Mouse (Mus musculus) left cerebral cortex, adult 8-10 months (tissue): ENCODE measurements around the gene Klf5. TPM values are rescaled to one million over a fixed set of nuclear protein-coding genes. Genes with fewer than 3 reads are reported as not detected.

Source experiments
- DNase-seq, 2 experiments: peaks; one replicate each; pipeline ENCODE4 v3.0.0; 2022; ENCODE audit warnings: low spot score in 2 of 2
- total RNA-seq, 4 experiments: library from RNA; stranded (reverse); gene quantifications; 2 replicates each; pipeline ENCODE4 v1.2.4; 2022

Klf5 gene
- 10 to 100 TPM; 16.5 to 19.7 (median 16.7) TPM for total RNA-seq

- DNase-seq = peak; percentile 72 to 93
These were observed at the start of gene Klf5 for GRCm38 (mm10) chr14:99298385-99299021. TSS of gene Klf5 (plus strand) at chr14:99298691.

- no peak for DNase-seq
These were observed 36.5 kb upstream of the Klf5 start for GRCm38 (mm10) chr14:99262026-99262425.

DNA sequence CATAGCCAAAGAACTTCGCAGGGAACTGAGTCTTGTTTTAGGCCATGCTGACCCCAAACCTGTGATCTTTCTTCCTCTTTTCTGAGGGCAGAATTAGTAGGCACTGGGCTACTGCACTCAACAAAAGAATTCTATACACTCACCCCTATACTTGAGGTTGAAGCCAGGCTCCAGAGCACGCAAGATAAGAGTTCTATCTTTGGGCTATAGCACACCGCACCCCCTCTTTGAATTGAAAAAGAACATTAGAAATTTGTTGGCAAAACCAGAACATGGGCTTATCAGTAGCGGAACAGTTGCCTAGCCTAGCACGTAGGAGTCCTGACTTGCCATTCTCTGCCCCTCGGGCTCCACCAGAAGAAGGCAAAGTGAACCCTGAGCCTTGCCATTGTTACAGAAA is 34.7 kb upstream of the Klf5 start:
- no peak for DNase-seq

- DNase-seq = no peak
These were observed 32.7 kb upstream of the Klf5 start for GRCm38 (mm10) chr14:99265791-99266190.

DNA sequence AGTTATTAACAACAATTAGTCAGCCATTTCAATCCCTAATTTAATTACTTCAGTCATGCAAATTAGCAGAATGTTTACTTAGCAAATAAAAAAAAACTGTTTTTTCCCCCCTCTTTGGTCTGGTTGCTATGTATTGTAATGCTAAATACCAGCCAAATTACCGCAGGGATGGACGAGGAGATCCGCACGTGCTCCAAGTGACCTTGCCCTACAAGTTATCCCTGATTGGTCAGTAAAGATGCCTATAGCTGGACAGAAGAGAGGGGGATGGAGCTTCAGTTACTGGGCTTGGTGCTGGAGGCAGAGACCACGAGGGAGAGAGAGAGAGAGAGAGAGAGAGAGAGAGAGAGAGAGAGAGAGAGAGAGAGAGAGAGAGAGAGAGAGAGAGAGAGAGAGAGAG is 31.7 kb upstream of the Klf5 start:
- no peak for DNase-seq

DNA sequence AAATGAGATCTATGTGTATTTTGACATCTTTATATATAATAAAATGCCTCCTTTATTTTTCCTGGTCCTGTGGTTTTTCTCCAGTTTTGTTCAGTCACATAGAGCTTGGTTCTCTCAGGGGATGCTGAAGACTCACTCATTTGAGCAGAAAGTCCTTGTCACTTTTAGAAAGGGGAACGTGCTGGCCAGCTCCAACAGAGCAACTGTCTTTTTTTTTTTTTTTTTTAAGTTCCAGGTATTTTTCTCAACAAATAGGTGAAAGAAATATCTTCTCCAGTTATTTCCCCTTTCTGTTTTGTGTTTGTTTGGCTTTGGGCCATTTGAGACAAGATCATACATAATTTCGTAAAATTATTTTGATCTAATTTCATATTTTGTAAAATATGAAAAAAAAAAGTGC is 24.4 kb upstream of the Klf5 start:
- no peak for DNase-seq

GRCm38 (mm10) chr14:99275827-99276226 is 22.7 kb upstream of the Klf5 start:
- DNase-seq = no peak

- no peak for DNase-seq
These were observed 20.2 kb upstream of the Klf5 start for GRCm38 (mm10) chr14:99278312-99278711.

DNA sequence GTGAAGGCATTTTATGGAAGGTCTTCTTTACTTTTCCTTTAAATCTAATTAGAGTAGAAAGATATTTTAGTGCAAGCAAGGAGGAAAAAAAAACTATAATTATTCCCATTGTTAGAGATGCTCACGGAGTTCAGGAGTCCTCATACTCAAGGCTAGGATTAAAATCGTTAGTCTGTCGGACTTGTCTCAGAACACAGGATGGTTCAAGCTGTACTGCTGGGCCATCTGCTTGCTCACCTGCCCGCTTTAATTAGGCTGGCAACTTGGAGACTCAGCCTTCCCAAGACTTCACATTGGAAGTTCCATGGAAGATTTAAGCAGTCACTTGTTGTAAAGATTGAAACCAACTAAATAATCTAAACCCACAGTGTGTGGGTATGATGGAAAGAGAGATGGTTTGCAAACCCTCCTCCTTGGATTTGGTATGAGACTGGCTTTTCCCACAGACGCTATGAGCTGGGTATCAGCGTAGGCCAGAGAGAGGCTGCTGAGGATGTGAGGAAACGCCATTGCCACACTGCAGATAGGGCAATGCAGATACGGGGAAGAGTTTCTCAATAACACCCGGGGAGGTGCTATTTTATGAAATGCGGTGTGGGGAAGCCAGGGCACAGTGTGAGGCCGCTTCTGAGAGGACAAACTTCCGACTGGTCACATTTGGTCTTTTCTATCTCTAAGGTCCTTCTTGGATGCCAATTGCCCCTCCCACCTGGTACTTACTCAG is 19.6 kb upstream of the Klf5 start:
- DNase-seq = no peak

GRCm38 (mm10) chr14:99280399-99280798 is 18.1 kb upstream of the Klf5 start:
- no peak for DNase-seq

DNA sequence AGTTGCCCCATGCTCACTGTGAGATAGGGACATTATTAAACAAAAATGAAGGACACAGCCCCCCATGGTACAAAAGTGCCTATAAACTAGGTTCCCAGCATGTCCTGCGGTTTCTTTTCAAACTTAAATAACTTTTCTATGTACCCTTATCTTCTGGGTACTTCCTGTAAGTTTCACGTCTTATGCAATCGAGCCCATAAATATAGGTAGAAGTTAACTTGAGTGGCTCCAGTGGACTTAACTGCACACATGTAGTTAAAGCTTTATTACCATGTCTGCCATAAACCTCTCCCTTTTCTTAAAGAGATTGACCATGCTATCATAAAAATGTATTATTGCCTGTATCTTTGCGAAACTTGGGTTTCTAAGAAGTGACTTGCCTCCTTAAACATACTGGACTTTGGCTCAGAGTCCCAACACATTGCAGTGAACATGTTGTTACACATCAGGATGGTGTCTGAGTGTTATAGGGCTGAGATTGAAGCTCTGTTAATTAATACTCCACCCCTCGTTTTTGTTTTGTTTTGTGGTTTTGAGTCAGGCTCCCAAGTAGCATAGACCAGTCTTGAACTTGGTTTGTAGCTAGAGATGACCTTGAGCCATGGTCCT is 17.6 kb upstream of the Klf5 start:
- DNase-seq = no peak

- no peak for DNase-seq
These were observed 13.0 kb upstream of the Klf5 start for GRCm38 (mm10) chr14:99285486-99285885.

DNA sequence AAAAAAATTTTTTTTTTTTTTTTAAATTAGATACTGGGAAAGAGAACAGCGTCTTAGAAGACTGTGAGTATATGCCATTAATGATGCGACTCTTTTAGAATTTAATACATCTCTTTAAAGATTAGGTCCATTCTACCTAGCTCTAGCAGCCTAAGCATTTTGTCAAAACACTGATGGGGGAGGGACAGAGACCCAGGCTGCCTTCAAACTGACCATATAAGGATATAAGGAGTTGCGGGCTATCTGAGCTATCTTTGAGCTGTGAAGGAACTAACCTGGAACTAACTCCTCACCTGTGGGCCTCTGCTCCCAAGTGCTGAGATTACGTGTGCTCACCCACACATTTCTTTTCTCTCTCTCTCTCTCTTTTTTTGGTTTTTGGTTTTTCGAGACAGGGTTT is 6.3 kb upstream of the Klf5 start:
- DNase-seq = no peak

- no peak for DNase-seq
These were observed 4.1 kb upstream of the Klf5 start for GRCm38 (mm10) chr14:99294424-99294823.

DNA sequence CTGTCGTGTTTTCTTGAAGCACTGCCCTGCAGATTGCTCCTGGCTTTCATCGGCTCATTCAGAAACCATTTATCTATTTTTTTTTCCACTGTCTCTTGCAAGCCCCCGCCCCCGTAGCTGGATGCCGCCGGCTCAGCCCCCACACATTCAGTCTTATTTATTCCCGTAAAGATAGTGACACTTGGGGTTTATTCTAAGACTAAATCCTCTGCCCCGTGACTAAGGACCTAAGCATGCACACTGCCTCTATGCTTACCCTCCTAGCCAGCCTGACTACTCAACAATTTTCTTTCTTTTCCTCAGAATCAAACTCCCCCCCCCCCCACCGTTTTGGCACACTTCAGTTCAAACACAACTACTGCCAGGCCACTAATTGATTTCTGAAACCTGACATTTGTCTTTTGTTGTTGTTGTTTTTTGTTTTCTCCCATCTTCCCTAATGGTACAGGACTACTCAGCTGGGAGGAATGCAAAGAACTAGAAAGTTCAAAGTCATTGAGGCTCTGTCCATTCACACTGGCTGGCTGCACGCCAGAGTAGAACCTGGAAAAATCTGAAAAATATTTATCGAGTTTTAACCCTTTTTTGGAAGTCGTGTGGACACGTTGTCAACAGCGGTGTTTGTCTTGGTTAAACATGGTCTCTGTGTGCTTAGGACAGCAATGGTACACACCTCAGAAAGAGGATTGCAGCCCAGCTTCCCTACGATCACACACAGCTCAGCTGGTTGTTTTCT is 2.7 kb upstream of the Klf5 start:
- no peak for DNase-seq

DNA sequence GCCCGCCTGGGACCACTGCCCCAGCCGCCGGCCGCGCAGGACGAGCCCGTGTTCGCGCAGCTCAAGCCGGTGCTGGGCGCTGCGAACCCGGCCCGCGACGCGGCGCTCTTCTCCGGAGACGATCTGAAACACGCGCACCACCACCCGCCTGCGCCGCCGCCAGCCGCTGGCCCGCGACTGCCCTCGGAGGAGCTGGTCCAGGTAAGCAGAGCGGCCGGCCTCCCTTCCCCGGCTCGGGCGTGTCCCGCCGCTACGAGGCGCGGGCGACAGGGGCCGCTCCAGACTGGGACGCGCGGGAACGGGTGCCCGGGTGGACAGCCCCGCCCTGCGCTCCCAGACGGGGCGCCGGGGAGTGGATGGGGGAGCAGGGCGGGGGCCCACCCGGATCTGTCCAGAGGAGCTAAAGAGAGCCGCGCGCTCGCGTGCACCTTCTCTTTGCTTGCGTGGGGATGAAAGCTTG is 561 bp downstream of the Klf5 start:
- peak; percentile 25 to 40 for DNase-seq

DNA sequence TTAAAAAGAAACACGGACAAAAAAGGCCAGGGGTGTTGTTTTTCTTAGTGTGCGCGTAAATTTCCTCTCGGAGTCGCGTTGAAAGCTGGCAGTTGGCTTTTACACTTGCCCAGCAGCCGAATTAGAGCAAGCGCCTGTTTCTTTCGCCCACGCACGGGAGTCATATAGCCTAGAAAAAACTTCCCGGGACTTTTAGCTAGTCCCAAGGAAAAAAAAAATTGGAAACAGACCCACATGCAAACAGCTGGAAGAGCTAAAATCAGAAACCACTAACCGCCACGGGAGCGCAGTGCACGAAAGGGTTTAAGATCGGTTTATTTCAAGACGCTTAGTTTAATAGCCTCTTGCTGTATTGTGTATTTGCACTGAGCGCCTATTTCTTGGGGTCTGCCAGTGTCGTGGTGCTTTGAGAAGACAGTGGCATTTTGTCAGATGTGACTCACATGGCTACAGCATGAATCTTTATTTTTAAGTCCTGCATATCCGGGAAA is 1.3 kb downstream of the Klf5 start:
- DNase-seq = peak; percentile 21 to 53

DNA sequence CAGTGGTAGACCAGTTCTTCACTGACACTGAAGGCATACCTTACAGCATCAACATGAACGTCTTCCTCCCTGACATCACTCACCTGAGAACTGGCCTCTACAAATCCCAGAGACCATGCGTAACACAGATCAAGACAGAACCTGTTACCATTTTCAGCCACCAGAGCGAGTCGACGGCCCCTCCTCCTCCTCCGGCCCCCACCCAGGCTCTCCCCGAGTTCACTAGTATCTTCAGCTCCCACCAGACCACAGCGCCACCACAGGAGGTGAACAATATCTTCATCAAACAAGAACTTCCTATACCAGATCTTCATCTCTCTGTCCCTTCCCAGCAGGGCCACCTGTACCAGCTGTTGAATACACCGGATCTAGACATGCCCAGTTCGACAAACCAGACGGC is 3.0 kb downstream of the Klf5 start:
- no peak for DNase-seq

GRCm38 (mm10) chr14:99304387-99304786 is 5.9 kb downstream of the Klf5 start:
- no peak for DNase-seq

DNA sequence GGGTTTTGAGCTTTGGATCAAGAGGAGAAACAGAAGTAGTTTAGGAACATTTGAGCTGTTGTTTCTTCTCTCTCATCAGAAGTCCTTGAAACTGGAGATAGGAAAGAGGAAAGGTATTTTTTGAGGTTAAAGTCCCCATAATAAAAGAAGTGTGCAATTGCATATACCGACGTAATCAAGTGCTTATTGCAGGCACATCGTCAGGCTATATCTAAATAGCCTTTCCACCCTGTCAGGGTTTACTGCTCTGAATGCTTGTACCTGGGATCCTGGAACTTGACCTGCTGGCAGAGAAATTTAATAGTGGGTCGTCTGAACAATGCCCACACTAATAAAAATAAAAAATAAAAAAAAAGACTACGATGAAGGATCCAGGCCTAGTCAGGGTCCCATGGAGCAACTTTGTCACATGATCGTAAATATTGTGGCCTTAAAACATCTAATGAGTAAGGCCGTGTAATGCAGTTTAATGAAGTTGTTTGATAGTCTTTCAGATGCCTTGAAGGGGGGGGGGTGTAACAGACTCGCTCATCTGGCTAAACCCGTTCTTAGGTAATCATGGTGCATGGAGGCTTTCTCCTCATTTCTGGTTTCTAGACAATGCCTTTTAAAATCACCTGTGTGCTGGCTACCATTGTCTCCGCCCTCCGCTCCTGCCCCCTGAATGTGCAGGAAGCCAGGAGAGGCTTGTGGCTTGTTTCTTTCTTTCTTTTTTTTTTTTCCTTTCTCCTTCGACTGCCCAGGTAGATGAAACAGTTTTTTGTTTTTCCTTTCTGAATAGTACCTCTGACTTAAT is 6.7 kb downstream of the Klf5 start:
- DNase-seq = no peak

GRCm38 (mm10) chr14:99306410-99306809 is 7.9 kb downstream of the Klf5 start:
- no peak for DNase-seq
